Mouse (Mus musculus): Measurements from ENCODE around the gene Fam151b.
A peak's percentile ranks its signal among the peaks of the same experiment; 100 is the strongest.

The Fam151b gene

DNA sequence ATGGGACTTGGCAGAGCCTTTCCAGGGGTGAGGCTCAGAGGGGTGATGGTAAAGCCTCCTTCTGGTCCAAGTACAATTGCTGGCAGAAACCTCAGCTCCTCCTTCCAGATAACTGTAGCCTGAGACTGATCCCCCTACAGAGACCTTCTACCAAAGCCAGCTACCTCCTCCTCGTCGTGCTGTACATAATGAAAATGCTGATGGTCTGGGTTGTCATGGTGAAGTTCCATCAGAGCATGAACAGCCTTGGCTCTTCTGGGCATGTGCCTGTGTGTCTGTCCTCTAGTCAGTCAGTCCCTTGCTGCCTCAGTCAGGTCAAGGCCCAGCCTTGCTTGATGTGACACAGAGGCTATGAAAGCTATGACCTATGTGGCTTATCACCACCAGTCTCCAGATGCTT is 73.3 kb downstream of the Fam151b start:
- no peak for DNase-seq

DNA sequence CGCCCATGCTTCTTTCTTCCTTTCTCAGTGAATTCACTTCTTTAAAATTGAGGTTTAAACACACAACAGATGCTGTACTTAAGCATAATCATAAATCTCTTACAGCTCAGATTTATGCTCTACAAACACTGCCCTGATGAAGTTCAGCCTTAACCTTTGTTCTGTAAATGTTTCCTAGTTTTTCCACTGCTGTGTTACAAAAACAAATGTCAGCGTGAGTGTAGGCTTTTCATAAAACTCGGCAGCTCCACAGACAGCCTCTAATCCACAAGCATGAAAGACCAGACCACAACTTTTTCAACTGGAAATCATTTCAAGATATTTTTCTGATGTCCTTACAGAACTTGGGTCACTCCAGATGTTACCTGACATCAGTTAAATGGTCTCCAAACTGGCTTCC is 80.3 kb downstream of the Fam151b start:
- no peak for DNase-seq

DNA sequence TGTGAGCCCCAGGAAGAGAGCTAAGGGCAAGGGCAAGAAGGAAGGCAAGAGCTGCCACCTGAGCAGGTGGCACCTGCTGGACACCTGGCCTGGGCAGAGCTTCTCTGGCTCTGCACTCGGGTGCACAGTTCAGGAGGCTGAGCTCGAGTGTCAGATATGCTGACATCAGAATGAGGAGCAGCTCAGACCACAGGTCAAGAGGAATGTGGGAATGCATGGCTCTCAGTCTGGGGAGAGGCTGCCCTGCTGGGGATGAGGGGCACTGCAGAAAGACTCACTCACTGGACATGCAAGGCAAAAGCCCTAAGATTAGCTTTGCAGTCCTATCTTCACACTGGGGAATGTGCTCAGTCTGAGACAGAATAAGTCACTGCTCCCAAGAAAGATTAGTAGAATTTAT is 81.8 kb downstream of the Fam151b start:
- peak; percentile 37 for DNase-seq

Measured in kidney, adult 9 months (tissue).